Mouse (Mus musculus): ENCODE measurements around the gene Pdzk1. TPM values are rescaled to one million over a fixed set of nuclear protein-coding genes. Genes with fewer than 3 reads are reported as not detected.
A peak's percentile ranks its signal among the peaks of the same experiment; 100 is the strongest.

Pdzk1 gene
- total and polyA plus RNA-seq, 3 experiments: 0.18 to 0.27 TPM; not detected in 1

DNA sequence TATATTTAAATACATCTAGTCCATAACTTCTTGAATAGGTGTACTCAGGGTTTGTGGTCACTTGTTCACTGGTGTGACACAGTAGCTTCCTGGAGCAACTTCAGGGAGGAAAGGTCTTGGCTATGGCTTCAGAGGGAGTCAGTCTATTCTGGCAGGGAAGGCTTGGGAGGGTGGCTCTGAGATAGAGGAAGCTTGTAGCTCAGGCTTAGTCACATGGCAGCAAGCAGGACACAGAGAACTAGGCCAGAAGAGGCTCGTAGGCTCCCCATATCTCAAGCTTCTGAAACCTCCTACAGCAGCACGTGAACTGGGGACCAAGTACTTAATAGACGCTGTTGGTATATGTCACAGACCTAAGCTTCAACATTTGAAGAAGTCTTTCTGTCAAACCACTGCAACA lies 17.9 kb upstream of the Pdzk1 start:
- Histone ChIP-seq H3K27me3 (ENCODE audit: control insufficient read depth in 1 of 2, insufficient read depth in 2 of 2, low read length in 2 of 2) (no peaks in the 10 kb centered on the region), H3K4me1 (ENCODE audit: control insufficient read depth in 1 of 2, insufficient read depth in 2 of 2, low read length in 2 of 2) (peaks cover 7 to 14% of the 10 kb centered on the region in 2 experiments; a peak in 3 of 4 replicates), H3K79me2 (ENCODE audit: control insufficient read depth, insufficient read depth, low read length, poor library complexity) (no peaks in the 10 kb centered on the region; the same call in 1 of the 2 replicates), H3K27ac (ENCODE audit: control insufficient read depth, low read depth, low read length) (peak overlapping the region; percentile 9; the same call in 1 of the 2 replicates), H3K9ac (ENCODE audit: control insufficient read depth, low read depth, low read length, poor library complexity, severe bottlenecking) (no peak overlapping the region), H3K9me3 (replicated peaks; ENCODE audit: insufficient read depth, low read length) (no peaks in the 10 kb centered on the region), H3K36me3 (ENCODE audit: control insufficient read depth in 1 of 2, insufficient read depth in 2 of 2, low read length in 2 of 2) (peaks cover 0 to 16% of the 10 kb centered on the region in 2 experiments; a peak in 2 of 4 replicates), H3K4me3 (ENCODE audit: control insufficient read depth in 1 of 2, insufficient read depth in 1 of 2, low read depth in 2 of 2, low read length in 2 of 2) (no peak overlapping the region)
- DNase-seq (ENCODE audit: low read depth, low spot score): peak; percentile 68
- TF ChIP-seq MYB (IDR thresholded peaks at IDR 0.05; ENCODE audit: low read depth, low read length) (no peak), UBTF (IDR thresholded peaks at IDR 0.05; ENCODE audit: borderline replicate concordance, insufficient read depth, low read depth, low read length) (no peak), EP300 (IDR thresholded peaks at IDR 0.05; ENCODE audit: low read depth in 1 of 2, low read length in 2 of 2) (0 out of 4 replicates have a peak, but pooled peaks of 1 of the 2 experiments have one; percentile 19), ELF1 (IDR thresholded peaks at IDR 0.05; ENCODE audit: low read depth, low read length) (no peak), POLR2A (IDR thresholded peaks at IDR 0.05; ENCODE audit: control insufficient read depth in 1 of 2, insufficient read depth in 1 of 2, low read depth in 1 of 2, low read length in 2 of 2, poor library complexity in 1 of 2) (no peak), TBP (IDR thresholded peaks at IDR 0.05; ENCODE audit: low read depth, low read length) (no peak), SIN3A (IDR thresholded peaks at IDR 0.05; ENCODE audit: low read length) (0 out of 2 replicates have a peak, but pooled peaks have one; percentile 28), NRF1 (IDR thresholded peaks at IDR 0.05; ENCODE audit: insufficient read depth, low read depth, low read length, poor library complexity, severe bottlenecking) (no peak), MXI1 (IDR thresholded peaks at IDR 0.05; ENCODE audit: low read depth, low read length) (no peak; the same call in 1 of the 2 replicates), MYC (IDR thresholded peaks at IDR 0.05; ENCODE audit: low read depth, low read length) (peak; percentile 70; the same call in 1 of the 2 replicates), POLR2AphosphoS2 (IDR thresholded peaks at IDR 0.05; ENCODE audit: low read length) (no peak), USF2 (IDR thresholded peaks at IDR 0.05; ENCODE audit: borderline replicate concordance in 1 of 2, insufficient read depth in 1 of 2, low read depth in 1 of 2, low read length in 2 of 2) (no peak), ZNF384 (IDR thresholded peaks at IDR 0.05; ENCODE audit: low read depth, low read length) (no peak), MAFK (IDR thresholded peaks at IDR 0.05; ENCODE audit: borderline replicate concordance, low read depth, low read length) (no peak), ZMIZ1 (IDR thresholded peaks at IDR 0.05; ENCODE audit: low read depth, low read length) (no peak), GABPA (IDR thresholded peaks at IDR 0.05; ENCODE audit: low read depth, low read length) (no peak), MAX (IDR thresholded peaks at IDR 0.05; ENCODE audit: low read length) (peak; percentile 62; the same call in 1 of the 2 replicates), BHLHE40 (IDR thresholded peaks at IDR 0.05; ENCODE audit: borderline replicate concordance, low read depth, low read length) (0 out of 2 replicates have a peak, but pooled peaks have one; percentile 5), HCFC1 (IDR thresholded peaks at IDR 0.05; ENCODE audit: low read depth, low read length) (no peak), RAD21 (IDR thresholded peaks at IDR 0.05; ENCODE audit: low read depth, low read length) (no peak), USF1 (IDR thresholded peaks at IDR 0.05; ENCODE audit: low read depth, low read length) (peak; percentile 78), ZC3H11A (IDR thresholded peaks at IDR 0.05; ENCODE audit: low read depth, low read length) (no peak), JUND (IDR thresholded peaks at IDR 0.05; ENCODE audit: low read depth, low read length) (no peak)
